25 mouse cellular contexts compared by ENCODE assay signal in the genomic region with DNA sequence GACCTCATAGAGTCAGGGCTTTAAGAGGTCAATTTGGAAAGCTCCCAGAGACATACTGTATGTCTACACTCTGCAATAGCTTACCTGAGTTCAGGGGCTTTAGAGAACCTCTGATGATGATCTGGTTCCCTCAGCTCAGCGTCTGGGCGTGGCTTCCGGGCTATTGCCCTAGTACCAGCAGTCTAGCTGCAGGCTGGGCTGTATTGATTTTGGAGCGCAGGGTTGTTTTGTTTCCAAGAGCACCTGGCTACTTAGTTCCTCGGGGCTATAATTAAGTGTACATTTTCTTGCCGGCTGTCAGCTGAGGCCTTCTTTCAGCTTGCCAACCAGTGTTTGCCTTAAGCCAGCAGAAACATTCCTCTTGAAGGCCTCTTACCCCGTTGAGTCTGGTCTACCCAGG. TPM values are rescaled to one million over a fixed set of nuclear protein-coding genes. Genes with fewer than 3 reads are reported as not detected.
DNase-seq lines count a peak whose midpoint lies in the region; ATAC-seq and TF ChIP-seq lines count a peak whose summit lies in the region.
"Had no signal": no experiment of that assay in that cellular context is flagged by ENCODE, and none has a peak within 500 bp of the region (broad histone marks: within the 10 kb centered on the region; RNA-seq: fewer than 3 reads in every experiment).

No protein-coding gene starts in this region.

- no peaks in the 10 kb centered on the region for H3K27me3 ChIP-seq in hindbrain, embryonic 10.5 days (ENCODE audit: insufficient read depth, poor library complexity, severe bottlenecking)
- no peaks in the 10 kb centered on the region for H3K27me3 ChIP-seq in hindbrain, embryonic 11.5 days (ENCODE audit: control insufficient read depth, insufficient read depth, low read length)
- no peaks in the 10 kb centered on the region for H3K27me3 ChIP-seq in midbrain, embryonic 11.5 days (ENCODE audit: control insufficient read depth, insufficient read depth, low read length)
- no peaks in the 10 kb centered on the region for H3K27me3 ChIP-seq in midbrain, embryonic 15.5 days (replicated peaks)
- no peaks in the 10 kb centered on the region for H3K27me3 ChIP-seq in liver, postnatal 0 days (ENCODE audit: insufficient read depth, low read length)
- no peaks in the 10 kb centered on the region for H3K27me3 ChIP-seq in forebrain, embryonic 10.5 days (ENCODE audit: poor library complexity, severe bottlenecking)
- no peaks in the 10 kb centered on the region for H3K27me3 ChIP-seq in neural tube, embryonic 15.5 days (replicated peaks)
- no peaks in the 10 kb centered on the region for H3K27me3 ChIP-seq in embryonic facial prominence, embryonic 10.5 days (replicated peaks; ENCODE audit: low read depth, poor library complexity, severe bottlenecking)
- H3K27me3 ChIP-seq: kidney, embryonic 15.5 days; megakaryocyte, embryonic 14.5 days; neural tube, embryonic 13.5 days had no signal

- H3K4me3 ChIP-seq in hindbrain, embryonic 10.5 days: no peak overlapping the region
- no peak overlapping the region for H3K4me3 ChIP-seq in hindbrain, embryonic 11.5 days (ENCODE audit: low read depth, low read length)
- H3K4me3 ChIP-seq in midbrain, embryonic 11.5 days (ENCODE audit: low read depth, low read length): no peak overlapping the region
- no peak overlapping the region for H3K4me3 ChIP-seq in midbrain, embryonic 15.5 days
- no peak overlapping the region for H3K4me3 ChIP-seq in liver, postnatal 0 days (ENCODE audit: low read depth, low read length)
- no peak overlapping the region for H3K4me3 ChIP-seq in forebrain, embryonic 10.5 days
- H3K4me3 ChIP-seq in neural tube, embryonic 15.5 days (replicated peaks): no peak overlapping the region
- no peak overlapping the region for H3K4me3 ChIP-seq in embryonic facial prominence, embryonic 10.5 days
- H3K4me3 ChIP-seq: kidney, embryonic 15.5 days; left cerebral cortex, adult 2 months; megakaryocyte, embryonic 14.5 days; myocyte; neural tube, embryonic 13.5 days had no signal

- 0 out of 2 replicates have a peak, but pooled peaks cover 7% of the 10 kb centered on the region for H3K4me1 ChIP-seq in hindbrain, embryonic 10.5 days (replicated peaks)
- H3K4me1 ChIP-seq in hindbrain, embryonic 11.5 days (replicated peaks; ENCODE audit: control insufficient read depth, insufficient read depth, low read length): no peaks in the 10 kb centered on the region
- no peaks in the 10 kb centered on the region for H3K4me1 ChIP-seq in midbrain, embryonic 11.5 days (ENCODE audit: control insufficient read depth, insufficient read depth, low read length)
- no peaks in the 10 kb centered on the region for H3K4me1 ChIP-seq in midbrain, embryonic 15.5 days
- H3K4me1 ChIP-seq in liver, postnatal 0 days (ENCODE audit: insufficient read depth): peaks cover 14% of the 10 kb centered on the region
- 0 out of 2 replicates have a peak, but pooled peaks cover 6% of the 10 kb centered on the region for H3K4me1 ChIP-seq in forebrain, embryonic 10.5 days
- no peaks in the 10 kb centered on the region for H3K4me1 ChIP-seq in neural tube, embryonic 15.5 days
- H3K4me1 ChIP-seq in embryonic facial prominence, embryonic 10.5 days: peaks cover 8% of the 10 kb centered on the region
- H3K4me1 ChIP-seq: kidney, embryonic 15.5 days; neural tube, embryonic 13.5 days had no signal

- no peak overlapping the region for H3K9ac ChIP-seq in hindbrain, embryonic 11.5 days (ENCODE audit: low read depth, low read length)
- no peak overlapping the region for H3K9ac ChIP-seq in midbrain, embryonic 11.5 days (ENCODE audit: low read length)
- H3K9ac ChIP-seq in midbrain, embryonic 15.5 days: no peak overlapping the region
- no peak overlapping the region for H3K9ac ChIP-seq in liver, postnatal 0 days (replicated peaks)
- H3K9ac ChIP-seq in neural tube, embryonic 15.5 days (replicated peaks): no peak overlapping the region
- H3K9ac ChIP-seq: kidney, embryonic 15.5 days; neural tube, embryonic 13.5 days had no signal

- H3K9me3 ChIP-seq in hindbrain, embryonic 10.5 days: no peaks in the 10 kb centered on the region
- H3K9me3 ChIP-seq in hindbrain, embryonic 11.5 days (ENCODE audit: control insufficient read depth, low read length): no peaks in the 10 kb centered on the region
- H3K9me3 ChIP-seq in midbrain, embryonic 11.5 days (ENCODE audit: control insufficient read depth, low read length): no peaks in the 10 kb centered on the region
- no peaks in the 10 kb centered on the region for H3K9me3 ChIP-seq in midbrain, embryonic 15.5 days
- H3K9me3 ChIP-seq in liver, postnatal 0 days (ENCODE audit: low read length): no peaks in the 10 kb centered on the region
- H3K9me3 ChIP-seq in forebrain, embryonic 10.5 days: no peaks in the 10 kb centered on the region
- H3K9me3 ChIP-seq in neural tube, embryonic 15.5 days (replicated peaks): no peaks in the 10 kb centered on the region
- no peaks in the 10 kb centered on the region for H3K9me3 ChIP-seq in embryonic facial prominence, embryonic 10.5 days
- H3K9me3 ChIP-seq: kidney, embryonic 15.5 days; megakaryocyte, embryonic 14.5 days; neural tube, embryonic 13.5 days had no signal

- no peak for TF ChIP-seq EP300 in liver, postnatal 0 days (IDR thresholded peaks at IDR 0.05; ENCODE audit: low read depth)

- H3K4me2 ChIP-seq in hindbrain, embryonic 11.5 days (replicated peaks; ENCODE audit: low read depth, low read length): no peak overlapping the region
- no peak overlapping the region for H3K4me2 ChIP-seq in midbrain, embryonic 11.5 days
- H3K4me2 ChIP-seq in midbrain, embryonic 15.5 days: no peak overlapping the region
- no peak overlapping the region; the same call in 1 of the 2 replicates for H3K4me2 ChIP-seq in liver, postnatal 0 days (ENCODE audit: low read depth, low read length)
- H3K4me2 ChIP-seq in neural tube, embryonic 15.5 days: no peak overlapping the region
- H3K4me2 ChIP-seq: kidney, embryonic 15.5 days; neural tube, embryonic 13.5 days had no signal

- H3K36me3 ChIP-seq in hindbrain, embryonic 10.5 days: no peaks in the 10 kb centered on the region
- no peaks in the 10 kb centered on the region for H3K36me3 ChIP-seq in hindbrain, embryonic 11.5 days (ENCODE audit: control insufficient read depth, insufficient read depth, low read length)
- no peaks in the 10 kb centered on the region for H3K36me3 ChIP-seq in midbrain, embryonic 11.5 days (ENCODE audit: control insufficient read depth, insufficient read depth, low read length)
- no peaks in the 10 kb centered on the region for H3K36me3 ChIP-seq in midbrain, embryonic 15.5 days (replicated peaks)
- peaks cover 94% of the 10 kb centered on the region for H3K36me3 ChIP-seq in liver, postnatal 0 days (replicated peaks; ENCODE audit: insufficient read depth, low read length)
- no peaks in the 10 kb centered on the region for H3K36me3 ChIP-seq in forebrain, embryonic 10.5 days (replicated peaks)
- H3K36me3 ChIP-seq in neural tube, embryonic 15.5 days: no peaks in the 10 kb centered on the region
- no peaks in the 10 kb centered on the region; the same call in 1 of the 2 replicates for H3K36me3 ChIP-seq in embryonic facial prominence, embryonic 10.5 days (replicated peaks)
- H3K36me3 ChIP-seq: neural tube, embryonic 13.5 days had no signal

- DNase-seq in hindbrain, embryonic 10.5 days (ENCODE audit: low spot score): no peak
- DNase-seq in hindbrain, embryonic 11.5 days (ENCODE audit: low spot score): no peak
- DNase-seq in midbrain, embryonic 11.5 days (ENCODE audit: low spot score, missing footprints): peak; percentile 74
- DNase-seq in liver, postnatal 0 days: peak; percentile 71
- DNase-seq in forebrain, embryonic 10.5 days (ENCODE audit: extremely low spot score, low spot score): no peak
- DNase-seq in embryonic facial prominence, embryonic 10.5 days (ENCODE audit: low spot score): no peak
- DNase-seq: adrenal gland, postnatal 25 days; cerebellum, adult 9-11 months; heart, postnatal 4 days; kidney, adult 11 months; lung, postnatal 10 days; right cerebral cortex, postnatal 4 days had no signal

- TF ChIP-seq CTCF in liver, postnatal 0 days (IDR thresholded peaks at IDR 0.05; ENCODE audit: low read depth): no peak

- ATAC-seq in hindbrain, embryonic 11.5 days (ENCODE audit: low FRiP score): no peak
- no peak for ATAC-seq in midbrain, embryonic 11.5 days (ENCODE audit: low FRiP score)
- ATAC-seq in midbrain, embryonic 15.5 days (replicated peaks): no peak
- peak; percentile 84 for ATAC-seq in liver, postnatal 0 days
- no peak for ATAC-seq in neural tube, embryonic 15.5 days (ENCODE audit: low FRiP score)
- ATAC-seq: forebrain, embryonic 16.5 days; hindbrain, embryonic 16.5 days; midbrain, embryonic 16.5 days had no signal

- 88% methylated on average over 7 of the region's 7 CpGs for WGBS in hindbrain, embryonic 10.5 days
- 81% methylated on average over 7 of the region's 7 CpGs for whole genome bisulfite sequencing in hindbrain, embryonic 11.5 days
- WGBS in midbrain, embryonic 11.5 days: 84% methylated on average over 7 of the region's 7 CpGs
- WGBS in midbrain, embryonic 15.5 days: 78% methylated on average over 7 of the region's 7 CpGs
- WGBS in liver, postnatal 0 days (ENCODE audit: insufficient replicate concordance): 77% methylated on average over 7 of the region's 7 CpGs
- WGBS in forebrain, embryonic 10.5 days: 87% methylated on average over 7 of the region's 7 CpGs
- 81% methylated on average over 7 of the region's 7 CpGs for WGBS in neural tube, embryonic 15.5 days
- WGBS in embryonic facial prominence, embryonic 10.5 days: 69% methylated on average over 7 of the region's 7 CpGs

- 0 out of 2 replicates have a peak overlapping the region, but pooled peaks have one; percentile 23 for H3K27ac ChIP-seq in hindbrain, embryonic 10.5 days
- H3K27ac ChIP-seq in hindbrain, embryonic 11.5 days (ENCODE audit: low read depth, low read length): no peak overlapping the region
- no peak overlapping the region for H3K27ac ChIP-seq in midbrain, embryonic 11.5 days (ENCODE audit: low read depth, low read length)
- no peak overlapping the region for H3K27ac ChIP-seq in midbrain, embryonic 15.5 days
- H3K27ac ChIP-seq in liver, postnatal 0 days (ENCODE audit: low read depth): peak overlapping the region; percentile 71
- no peak overlapping the region for H3K27ac ChIP-seq in forebrain, embryonic 10.5 days
- no peak overlapping the region for H3K27ac ChIP-seq in neural tube, embryonic 15.5 days (replicated peaks)
- no peak overlapping the region for H3K27ac ChIP-seq in embryonic facial prominence, embryonic 10.5 days (replicated peaks)
- H3K27ac ChIP-seq: kidney, embryonic 15.5 days; left cerebral cortex, adult 2 months; neural tube, embryonic 13.5 days had no signal

RNA-seq across cellular contexts. Expression of a gene that starts 10.3 kb away (rescaled TPM):
- polyA plus RNA-seq in hindbrain, embryonic 10.5 days (2016; fragmentation: Nextera tagmentation; extraction: Ambion mirVana): 3.0 and 3.5 TPM in 2 replicates
- polyA plus RNA-seq in hindbrain, embryonic 11.5 days (2014; fragmentation: Nextera tagmentation; extraction: Ambion mirVana): 3.6 and 3.8 TPM in 2 replicates
- polyA plus RNA-seq in midbrain, embryonic 11.5 days (2014; fragmentation: Nextera tagmentation; extraction: Ambion mirVana): 2.9 TPM in 2 replicates
- 4.7 and 5.4 TPM in 2 replicates for polyA plus RNA-seq in midbrain, embryonic 15.5 days (2015; fragmentation: Nextera tagmentation; extraction: Ambion mirVana)
- 20.4 and 20.6 TPM in 2 replicates for polyA plus RNA-seq in liver, postnatal 0 days (2015; fragmentation: Nextera tagmentation; extraction: Ambion mirVana)
- polyA plus RNA-seq in forebrain, embryonic 10.5 days (2016; fragmentation: Nextera tagmentation; extraction: Ambion mirVana): 2.1 and 2.5 TPM in 2 replicates
- 5.5 and 13.7 TPM in 2 replicates for polyA plus RNA-seq in neural tube, embryonic 15.5 days (2015; fragmentation: Nextera tagmentation; extraction: Ambion mirVana)
- 2.8 and 3.5 TPM in 2 replicates for polyA plus RNA-seq in embryonic facial prominence, embryonic 10.5 days (2016; fragmentation: Nextera tagmentation; extraction: Ambion mirVana)

RNA-seq across cellular contexts. Expression of a gene that starts 39.4 kb away (rescaled TPM):
- 25.7 and 25.9 TPM in 2 replicates for polyA plus RNA-seq in hindbrain, embryonic 10.5 days (2016; fragmentation: Nextera tagmentation; extraction: Ambion mirVana)
- 18.5 and 18.8 TPM in 2 replicates for polyA plus RNA-seq in hindbrain, embryonic 11.5 days (2014; fragmentation: Nextera tagmentation; extraction: Ambion mirVana)
- 24.2 and 24.5 TPM in 2 replicates for polyA plus RNA-seq in midbrain, embryonic 11.5 days (2014; fragmentation: Nextera tagmentation; extraction: Ambion mirVana)
- polyA plus RNA-seq in midbrain, embryonic 15.5 days (2015; fragmentation: Nextera tagmentation; extraction: Ambion mirVana): 33.7 and 34.2 TPM in 2 replicates
- 2.6 and 2.7 TPM in 2 replicates for polyA plus RNA-seq in liver, postnatal 0 days (2015; fragmentation: Nextera tagmentation; extraction: Ambion mirVana)
- polyA plus RNA-seq in forebrain, embryonic 10.5 days (2016; fragmentation: Nextera tagmentation; extraction: Ambion mirVana): 29.4 TPM in 2 replicates
- polyA plus RNA-seq in neural tube, embryonic 15.5 days (2015; fragmentation: Nextera tagmentation; extraction: Ambion mirVana): 26.0 and 28.5 TPM in 2 replicates
- 26.0 and 27.2 TPM in 2 replicates for polyA plus RNA-seq in embryonic facial prominence, embryonic 10.5 days (2016; fragmentation: Nextera tagmentation; extraction: Ambion mirVana)

RNA-seq across cellular contexts. Expression of a gene that starts 42.8 kb away (rescaled TPM):
- polyA plus RNA-seq in hindbrain, embryonic 10.5 days (2016; fragmentation: Nextera tagmentation; extraction: Ambion mirVana): not detected in 2 replicates
- not detected in 2 replicates for polyA plus RNA-seq in hindbrain, embryonic 11.5 days (2014; fragmentation: Nextera tagmentation; extraction: Ambion mirVana)
- polyA plus RNA-seq in midbrain, embryonic 11.5 days (2014; fragmentation: Nextera tagmentation; extraction: Ambion mirVana): not detected in 2 replicates
- 0.22 TPM in 1 of 2 replicates, not detected in the other for polyA plus RNA-seq in midbrain, embryonic 15.5 days (2015; fragmentation: Nextera tagmentation; extraction: Ambion mirVana)
- not detected in 2 replicates for polyA plus RNA-seq in liver, postnatal 0 days (2015; fragmentation: Nextera tagmentation; extraction: Ambion mirVana)
- polyA plus RNA-seq in forebrain, embryonic 10.5 days (2016; fragmentation: Nextera tagmentation; extraction: Ambion mirVana): not detected in 2 replicates
- polyA plus RNA-seq in neural tube, embryonic 15.5 days (2015; fragmentation: Nextera tagmentation; extraction: Ambion mirVana): not detected in 2 replicates
- not detected in 2 replicates for polyA plus RNA-seq in embryonic facial prominence, embryonic 10.5 days (2016; fragmentation: Nextera tagmentation; extraction: Ambion mirVana)
- polyA plus RNA-seq: forebrain, embryonic 16.5 days; heart, embryonic 16.5 days; hindbrain, embryonic 16.5 days; kidney, embryonic 15.5 days; limb, embryonic 14.5 days; midbrain, embryonic 16.5 days; neural tube, embryonic 13.5 days; urinary bladder, adult 2 months had no signal

RNA-seq across cellular contexts. Expression of a gene that starts 54.2 kb away (rescaled TPM):
- 57.4 and 75.7 TPM in 2 replicates for polyA plus RNA-seq in hindbrain, embryonic 10.5 days (2016; fragmentation: Nextera tagmentation; extraction: Ambion mirVana)
- polyA plus RNA-seq in hindbrain, embryonic 11.5 days (2014; fragmentation: Nextera tagmentation; extraction: Ambion mirVana): 59.4 and 61.8 TPM in 2 replicates
- 74.2 and 76.7 TPM in 2 replicates for polyA plus RNA-seq in midbrain, embryonic 11.5 days (2014; fragmentation: Nextera tagmentation; extraction: Ambion mirVana)
- polyA plus RNA-seq in midbrain, embryonic 15.5 days (2015; fragmentation: Nextera tagmentation; extraction: Ambion mirVana): 27.8 and 31.7 TPM in 2 replicates
- polyA plus RNA-seq in liver, postnatal 0 days (2015; fragmentation: Nextera tagmentation; extraction: Ambion mirVana): 35.3 and 38.9 TPM in 2 replicates
- 72.7 and 76.2 TPM in 2 replicates for polyA plus RNA-seq in forebrain, embryonic 10.5 days (2016; fragmentation: Nextera tagmentation; extraction: Ambion mirVana)
- 29.6 and 35.0 TPM in 2 replicates for polyA plus RNA-seq in neural tube, embryonic 15.5 days (2015; fragmentation: Nextera tagmentation; extraction: Ambion mirVana)
- polyA plus RNA-seq in embryonic facial prominence, embryonic 10.5 days (2016; fragmentation: Nextera tagmentation; extraction: Ambion mirVana): 72.9 and 77.2 TPM in 2 replicates

RNA-seq across cellular contexts. Expression of a gene that starts 57.2 kb away (rescaled TPM):
- 4.6 and 6.1 TPM in 2 replicates for polyA plus RNA-seq in hindbrain, embryonic 10.5 days (2016; fragmentation: Nextera tagmentation; extraction: Ambion mirVana)
- polyA plus RNA-seq in hindbrain, embryonic 11.5 days (2014; fragmentation: Nextera tagmentation; extraction: Ambion mirVana): 4.1 and 5.2 TPM in 2 replicates
- polyA plus RNA-seq in midbrain, embryonic 11.5 days (2014; fragmentation: Nextera tagmentation; extraction: Ambion mirVana): 4.1 and 4.6 TPM in 2 replicates
- polyA plus RNA-seq in midbrain, embryonic 15.5 days (2015; fragmentation: Nextera tagmentation; extraction: Ambion mirVana): 18.9 and 19.7 TPM in 2 replicates
- polyA plus RNA-seq in liver, postnatal 0 days (2015; fragmentation: Nextera tagmentation; extraction: Ambion mirVana): 0.53 and 0.60 TPM in 2 replicates
- polyA plus RNA-seq in forebrain, embryonic 10.5 days (2016; fragmentation: Nextera tagmentation; extraction: Ambion mirVana): 4.3 and 4.8 TPM in 2 replicates
- polyA plus RNA-seq in neural tube, embryonic 15.5 days (2015; fragmentation: Nextera tagmentation; extraction: Ambion mirVana): 16.0 and 17.5 TPM in 2 replicates
- polyA plus RNA-seq in embryonic facial prominence, embryonic 10.5 days (2016; fragmentation: Nextera tagmentation; extraction: Ambion mirVana): 4.5 and 4.7 TPM in 2 replicates

Comparison
In these comparisons a context has a peak if more than half of its experiments do, and no peak if none do; other contexts are left out.
1. H3K27ac ChIP-seq: peak in hindbrain, embryonic 10.5 days (single experiment) and liver, postnatal 0 days (single experiment); none in hindbrain, embryonic 11.5 days (single experiment), midbrain, embryonic 11.5 days (single experiment), midbrain, embryonic 15.5 days (single experiment), forebrain, embryonic 10.5 days (single experiment), neural tube, embryonic 15.5 days (single experiment) and embryonic facial prominence, embryonic 10.5 days (single experiment).
2. DNase-seq: peak in midbrain, embryonic 11.5 days (single experiment) and liver, postnatal 0 days (single experiment); none in hindbrain, embryonic 10.5 days (single experiment), hindbrain, embryonic 11.5 days (single experiment), forebrain, embryonic 10.5 days (single experiment) and embryonic facial prominence, embryonic 10.5 days (single experiment).